Comparison of ENCODE assay signal across 14 mouse cellular contexts in genomic region chr1:172486651-172487050, GRCm38 (mm10). TPM values are rescaled to one million over a fixed set of nuclear protein-coding genes. Genes with fewer than 3 reads are reported as not detected.
A peak's percentile ranks its signal among the peaks of the same experiment; 100 is the strongest.
DNase-seq lines count a peak whose midpoint lies in the region; ATAC-seq lines count a peak whose summit lies in the region.
"Had no signal": no experiment of that assay in that cellular context is flagged by ENCODE, and none has a peak within 500 bp of the region (broad histone marks: within the 10 kb centered on the region; RNA-seq: fewer than 3 reads in every experiment).

No protein-coding gene starts in this region.

- peak overlapping the region; percentile 37 for H3K4me2 ChIP-seq in embryonic facial prominence, embryonic 11.5 days (ENCODE audit: low read depth, low read length)
- peak overlapping the region; percentile 82 for H3K4me2 ChIP-seq in forebrain, embryonic 14.5 days (ENCODE audit: low read length)
- H3K4me2 ChIP-seq in intestine, embryonic 15.5 days (replicated peaks): peak overlapping the region; percentile 85
- H3K4me2 ChIP-seq in midbrain, embryonic 14.5 days (ENCODE audit: low read length): peak overlapping the region; percentile 86
- H3K4me2 ChIP-seq: heart, embryonic 13.5 days; lung, embryonic 15.5 days had no signal

- no peaks in the 10 kb centered on the region; the same call in none of the 2 replicates for H3K36me3 ChIP-seq in embryonic facial prominence, embryonic 11.5 days (replicated peaks; ENCODE audit: control insufficient read depth, insufficient read depth, low read depth, low read length)
- peaks cover 46% of the 10 kb centered on the region for H3K36me3 ChIP-seq in forebrain, embryonic 14.5 days (ENCODE audit: control insufficient read depth, insufficient read depth, low read length)
- H3K36me3 ChIP-seq in intestine, embryonic 15.5 days: no peaks in the 10 kb centered on the region
- peaks cover 21% of the 10 kb centered on the region for H3K36me3 ChIP-seq in midbrain, embryonic 14.5 days (ENCODE audit: control insufficient read depth, insufficient read depth, low read length)
- H3K36me3 ChIP-seq: heart, embryonic 13.5 days; lung, embryonic 15.5 days had no signal

- 64% methylated on average over 5 of the region's 5 CpGs for WGBS in embryonic facial prominence, embryonic 11.5 days
- WGBS in forebrain, embryonic 14.5 days: 15% methylated on average over 5 of the region's 5 CpGs
- 74% methylated on average over 5 of the region's 5 CpGs for whole genome bisulfite sequencing in intestine, embryonic 15.5 days
- WGBS in midbrain, embryonic 14.5 days: 9% methylated on average over 5 of the region's 5 CpGs

- H3K27me3 ChIP-seq in embryonic facial prominence, embryonic 11.5 days (ENCODE audit: control insufficient read depth, insufficient read depth, low read length): no peaks in the 10 kb centered on the region
- no peaks in the 10 kb centered on the region for H3K27me3 ChIP-seq in forebrain, embryonic 14.5 days (replicated peaks; ENCODE audit: control insufficient read depth, insufficient read depth, low read length)
- no peaks in the 10 kb centered on the region for H3K27me3 ChIP-seq in intestine, embryonic 15.5 days (replicated peaks)
- no peaks in the 10 kb centered on the region for H3K27me3 ChIP-seq in midbrain, embryonic 14.5 days (ENCODE audit: control insufficient read depth, insufficient read depth, low read length)
- H3K27me3 ChIP-seq: lung, embryonic 15.5 days had no signal

- DNase-seq in embryonic facial prominence, embryonic 11.5 days (ENCODE audit: low spot score): no peak
- DNase-seq in forebrain, embryonic 14.5 days (ENCODE audit: low spot score): no peak
- DNase-seq in midbrain, embryonic 14.5 days: peak; percentile 13
- no peak for DNase-seq in left cerebral cortex, adult 8-10 months (ENCODE audit: low spot score in 2 of 2)
- DNase-seq in embryo, embryonic 10.5 days (ENCODE audit: low spot score): no peak
- no peak for DNase-seq in B cell, adult 2 months
- DNase-seq in layer of hippocampus, adult 8-10 months (ENCODE audit: low spot score in 2 of 2): no peak
- DNase-seq: cerebellum, adult 9-10 months; left cerebral cortex, postnatal 4 days had no signal

- peak overlapping the region; percentile 43 for H3K9ac ChIP-seq in embryonic facial prominence, embryonic 11.5 days (replicated peaks; ENCODE audit: low read length)
- H3K9ac ChIP-seq in forebrain, embryonic 14.5 days (ENCODE audit: low read length): peak overlapping the region; percentile 79; the same call in 1 of the 2 replicates
- 0 out of 2 replicates have a peak overlapping the region, but pooled peaks have one; percentile 8 for H3K9ac ChIP-seq in intestine, embryonic 15.5 days
- peak overlapping the region; percentile 48 for H3K9ac ChIP-seq in midbrain, embryonic 14.5 days (replicated peaks; ENCODE audit: low read length)
- H3K9ac ChIP-seq: heart, embryonic 13.5 days; lung, embryonic 15.5 days had no signal

- no peak overlapping the region for H3K4me3 ChIP-seq in embryonic facial prominence, embryonic 11.5 days (ENCODE audit: low read depth, low read length)
- H3K4me3 ChIP-seq in forebrain, embryonic 14.5 days (ENCODE audit: low read depth, low read length): peak overlapping the region; percentile 73
- peak overlapping the region; percentile 2; the same call in 1 of the 2 replicates for H3K4me3 ChIP-seq in intestine, embryonic 15.5 days (replicated peaks)
- peak overlapping the region; percentile 72 for H3K4me3 ChIP-seq in midbrain, embryonic 14.5 days (replicated peaks; ENCODE audit: low read depth, low read length)
- H3K4me3 ChIP-seq: heart, embryonic 13.5 days; lung, embryonic 15.5 days had no signal

- H3K9me3 ChIP-seq in embryonic facial prominence, embryonic 11.5 days (replicated peaks; ENCODE audit: control insufficient read depth, low read length): no peaks in the 10 kb centered on the region
- no peaks in the 10 kb centered on the region for H3K9me3 ChIP-seq in forebrain, embryonic 14.5 days (replicated peaks; ENCODE audit: control insufficient read depth, low read length)
- no peaks in the 10 kb centered on the region for H3K9me3 ChIP-seq in intestine, embryonic 15.5 days
- H3K9me3 ChIP-seq in midbrain, embryonic 14.5 days (ENCODE audit: control insufficient read depth, low read length): no peaks in the 10 kb centered on the region
- H3K9me3 ChIP-seq: heart, embryonic 13.5 days; lung, embryonic 15.5 days had no signal

- peaks cover 17% of the 10 kb centered on the region for H3K4me1 ChIP-seq in embryonic facial prominence, embryonic 11.5 days (ENCODE audit: control insufficient read depth, insufficient read depth, low read length)
- peaks cover 48% of the 10 kb centered on the region for H3K4me1 ChIP-seq in forebrain, embryonic 14.5 days (ENCODE audit: control insufficient read depth, insufficient read depth, low read length)
- H3K4me1 ChIP-seq in intestine, embryonic 15.5 days (replicated peaks): peaks cover 72% of the 10 kb centered on the region
- peaks cover 63% of the 10 kb centered on the region for H3K4me1 ChIP-seq in midbrain, embryonic 14.5 days (ENCODE audit: control insufficient read depth, insufficient read depth, low read length)

- H3K27ac ChIP-seq in embryonic facial prominence, embryonic 11.5 days (replicated peaks; ENCODE audit: low read depth, low read length): no peak overlapping the region
- peak overlapping the region; percentile 45 for H3K27ac ChIP-seq in forebrain, embryonic 14.5 days (ENCODE audit: low read depth, low read length)
- no peak overlapping the region for H3K27ac ChIP-seq in intestine, embryonic 15.5 days
- peak overlapping the region; percentile 60; the same call in 1 of the 2 replicates for H3K27ac ChIP-seq in midbrain, embryonic 14.5 days (replicated peaks; ENCODE audit: low read depth, low read length)
- H3K27ac ChIP-seq: heart, embryonic 13.5 days; lung, embryonic 15.5 days had no signal

- no peak for ATAC-seq in embryonic facial prominence, embryonic 11.5 days (replicated peaks; ENCODE audit: insufficient number of reproducible peaks, low FRiP score, low TSS enrichment, low read depth)
- ATAC-seq in forebrain, embryonic 14.5 days: no peak
- no peak for ATAC-seq in intestine, embryonic 15.5 days
- ATAC-seq in midbrain, embryonic 14.5 days (ENCODE audit: low FRiP score, low TSS enrichment): no peak

RNA-seq across cellular contexts. Expression of gene Igsf9, which starts 5.1 kb away (rescaled TPM):
- 36.8 and 46.6 TPM in 2 replicates for polyA plus RNA-seq in embryonic facial prominence, embryonic 11.5 days (2014; fragmentation: Nextera tagmentation; extraction: Ambion mirVana)
- 23.5 and 37.8 TPM in 2 replicates for polyA plus RNA-seq in forebrain, embryonic 14.5 days (2014; fragmentation: Nextera tagmentation; extraction: Ambion mirVana)
- polyA plus RNA-seq in intestine, embryonic 15.5 days (2015; fragmentation: Nextera tagmentation; extraction: Ambion mirVana): 68.7 and 77.8 TPM in 2 replicates
- 49.6 and 52.6 TPM in 2 replicates for polyA plus RNA-seq in midbrain, embryonic 14.5 days (2014; fragmentation: Nextera tagmentation; extraction: Ambion mirVana)
- total RNA-seq in left cerebral cortex, adult 8-10 months (2022): 1 to 10 TPM; 5.2 to 9.1 (median 7.9) TPM
- total RNA-seq in layer of hippocampus, adult 8-10 months (2022): 1 to 10 TPM; 4.1 to 6.6 (median 5.3) TPM

RNA-seq across cellular contexts. Expression of gene Slamf9, which starts 11.5 kb away (rescaled TPM):
- polyA plus RNA-seq in embryonic facial prominence, embryonic 11.5 days (2014; fragmentation: Nextera tagmentation; extraction: Ambion mirVana): 0.48 and 0.53 TPM in 2 replicates
- 0.16 and 0.34 TPM in 2 replicates for polyA plus RNA-seq in forebrain, embryonic 14.5 days (2014; fragmentation: Nextera tagmentation; extraction: Ambion mirVana)
- 2.2 and 2.5 TPM in 2 replicates for polyA plus RNA-seq in intestine, embryonic 15.5 days (2015; fragmentation: Nextera tagmentation; extraction: Ambion mirVana)
- polyA plus RNA-seq in midbrain, embryonic 14.5 days (2014; fragmentation: Nextera tagmentation; extraction: Ambion mirVana): 0.32 TPM in 1 of 2 replicates, not detected in the other
- total RNA-seq in left cerebral cortex, adult 8-10 months (2022): 1 to 10 TPM in 3 of 4 experiments, under 1 TPM in 1; 0.27 to 5.6 (median 3.3) TPM
- 1 to 10 TPM in 2 of 4 experiments, not detected in 2; 7.5 to 8.6 TPM for total RNA-seq in layer of hippocampus, adult 8-10 months (2022)
- total RNA-seq: MEL had no signal

RNA-seq across cellular contexts. Expression of gene Tagln2, which starts 13.2 kb away (rescaled TPM):
- polyA plus RNA-seq in embryonic facial prominence, embryonic 11.5 days (2014; fragmentation: Nextera tagmentation; extraction: Ambion mirVana): 56.7 and 61.7 TPM in 2 replicates
- 40.4 and 53.3 TPM in 2 replicates for polyA plus RNA-seq in forebrain, embryonic 14.5 days (2014; fragmentation: Nextera tagmentation; extraction: Ambion mirVana)
- polyA plus RNA-seq in intestine, embryonic 15.5 days (2015; fragmentation: Nextera tagmentation; extraction: Ambion mirVana): 388 and 395 TPM in 2 replicates
- polyA plus RNA-seq in midbrain, embryonic 14.5 days (2014; fragmentation: Nextera tagmentation; extraction: Ambion mirVana): 25.7 and 43.5 TPM in 2 replicates
- total RNA-seq in left cerebral cortex, adult 8-10 months (2022): 10 to 100 TPM in 3 of 4 experiments, 1 to 10 TPM in 1; 9.6 to 15.4 (median 12.5) TPM
- total RNA-seq in layer of hippocampus, adult 8-10 months (2022): 10 to 100 TPM; 11.7 to 21.0 (median 16.7) TPM

RNA-seq across cellular contexts. Expression of gene Cfap45, which starts 34.0 kb away (rescaled TPM):
- 0.47 and 0.65 TPM in 2 replicates for polyA plus RNA-seq in embryonic facial prominence, embryonic 11.5 days (2014; fragmentation: Nextera tagmentation; extraction: Ambion mirVana)
- polyA plus RNA-seq in forebrain, embryonic 14.5 days (2014; fragmentation: Nextera tagmentation; extraction: Ambion mirVana): 2.4 and 3.3 TPM in 2 replicates
- polyA plus RNA-seq in intestine, embryonic 15.5 days (2015; fragmentation: Nextera tagmentation; extraction: Ambion mirVana): 1.1 and 1.2 TPM in 2 replicates
- polyA plus RNA-seq in midbrain, embryonic 14.5 days (2014; fragmentation: Nextera tagmentation; extraction: Ambion mirVana): 1.9 and 2.2 TPM in 2 replicates
- 1 to 10 TPM; 3.7 to 4.7 (median 4.1) TPM for total RNA-seq in left cerebral cortex, adult 8-10 months (2022)
- 1 to 10 TPM; 4.7 to 7.4 (median 5.6) TPM for total RNA-seq in layer of hippocampus, adult 8-10 months (2022)
- total RNA-seq: MEL had no signal
- polyA plus RNA-seq: C2C12 had no signal

Comparison
In these comparisons a context has a peak if more than half of its experiments do, and no peak if none do; other contexts are left out.
1. H3K27ac ChIP-seq: peak in forebrain, embryonic 14.5 days (single experiment) and midbrain, embryonic 14.5 days (single experiment); none in embryonic facial prominence, embryonic 11.5 days (single experiment) and intestine, embryonic 15.5 days (single experiment).
2. H3K9ac ChIP-seq: peak in every context shown above with its lines; median percentile 79 in forebrain, embryonic 14.5 days; 48 in midbrain, embryonic 14.5 days; 43 in embryonic facial prominence, embryonic 11.5 days; 8 in intestine, embryonic 15.5 days.
3. Peak in every context shown above with its lines, with median percentiles within 50 percentile points of each other: H3K4me2 ChIP-seq.